Mouse (Mus musculus) midbrain, embryonic 14.5 days (tissue): Measurements from ENCODE around the gene 2310061N02Rik. TPM values are rescaled to one million over a fixed set of nuclear protein-coding genes. Genes with fewer than 3 reads are reported as not detected.

Experiments
- polyA plus RNA-seq: library from polyadenylated mRNA; unstranded; fragments of >200 nt; fragmentation: Nextera tagmentation; extraction: Ambion mirVana; gene quantifications from 2 replicates; pipeline ENCODE4 v1.2.1, GENCODE M21; 2014

Gene 2310061N02Rik
- polyA plus RNA-seq, 1 experiment from 2014 or later, result not detected

Other genes with a start within 250 kb of the 2310061N02Rik start
- gene Cldn17, start 201.0 kb downstream of the 2310061N02Rik start, polyA plus RNA-seq, result not detected in 2 replicates
- gene Cldn8, start 144.8 kb downstream of the 2310061N02Rik start, polyA plus RNA-seq, result not detected in 2 replicates
- gene Krtap24-1, start 95.7 kb downstream of the 2310061N02Rik start, polyA plus RNA-seq, result not detected in 2 replicates
- not detected in 2 replicates for gene 2310079G19Rik, start 80.3 kb downstream of the 2310061N02Rik start, polyA plus RNA-seq
- not detected in 2 replicates for gene Krtap26-1, start 60.2 kb downstream of the 2310061N02Rik start, polyA plus RNA-seq
- not detected in 2 replicates for gene Krtap27-1, start 36.3 kb downstream of the 2310061N02Rik start, polyA plus RNA-seq
- gene Krtap13-1, start 20.9 kb upstream of the 2310061N02Rik start, polyA plus RNA-seq, result not detected in 2 replicates
- not detected in 2 replicates for gene Krtap13, start 43.7 kb upstream of the 2310061N02Rik start, polyA plus RNA-seq
- not detected in 2 replicates for gene 2310034C09Rik, start 50.9 kb upstream of the 2310061N02Rik start, polyA plus RNA-seq
- gene 2310057N15Rik, start 66.2 kb upstream of the 2310061N02Rik start, polyA plus RNA-seq, result not detected in 2 replicates
- gene Gm5965, start 69.9 kb upstream of the 2310061N02Rik start, polyA plus RNA-seq, result not detected in 2 replicates
- gene Gm20741, start 104.3 kb upstream of the 2310061N02Rik start, polyA plus RNA-seq, result not detected in 2 replicates
- gene Krtap15, start 112.3 kb upstream of the 2310061N02Rik start, polyA plus RNA-seq, result not detected in 2 replicates
- not detected in 2 replicates for gene Krtap14, start 118.2 kb upstream of the 2310061N02Rik start, polyA plus RNA-seq
- not detected in 2 replicates for gene Krtap19-1, start 161.4 kb upstream of the 2310061N02Rik start, polyA plus RNA-seq
- gene Krtap19-2, start 166.3 kb upstream of the 2310061N02Rik start, polyA plus RNA-seq, result not detected in 2 replicates
- not detected in 2 replicates for gene Krtap19-3, start 170.1 kb upstream of the 2310061N02Rik start, polyA plus RNA-seq
- not detected in 2 replicates for gene Krtap19-4, start 177.1 kb upstream of the 2310061N02Rik start, polyA plus RNA-seq
- not detected in 2 replicates for gene Krtap19-5, start 188.5 kb upstream of the 2310061N02Rik start, polyA plus RNA-seq
- gene Krtap19-9b, start 224.3 kb upstream of the 2310061N02Rik start, polyA plus RNA-seq, result not detected in 2 replicates